Mouse (Mus musculus): ENCODE measurements around the gene Hdac2.

Gene Hdac2

GRCm38 (mm10) chr10:36974086-36974675, at the start of gene Hdac2:
Gene Hdac2, plus strand, starts transcription at chr10:36974544.
- DNase-seq (ENCODE audit: low spot score) = peak; percentile 85

- DNase-seq (ENCODE audit: low spot score) = no peak
These were observed 46.1 kb upstream of the Hdac2 start for GRCm38 (mm10) chr10:36928212-36928611.

- no peak for DNase-seq (ENCODE audit: low spot score)
These were observed 38.5 kb upstream of the Hdac2 start for GRCm38 (mm10) chr10:36935863-36936262.

DNA sequence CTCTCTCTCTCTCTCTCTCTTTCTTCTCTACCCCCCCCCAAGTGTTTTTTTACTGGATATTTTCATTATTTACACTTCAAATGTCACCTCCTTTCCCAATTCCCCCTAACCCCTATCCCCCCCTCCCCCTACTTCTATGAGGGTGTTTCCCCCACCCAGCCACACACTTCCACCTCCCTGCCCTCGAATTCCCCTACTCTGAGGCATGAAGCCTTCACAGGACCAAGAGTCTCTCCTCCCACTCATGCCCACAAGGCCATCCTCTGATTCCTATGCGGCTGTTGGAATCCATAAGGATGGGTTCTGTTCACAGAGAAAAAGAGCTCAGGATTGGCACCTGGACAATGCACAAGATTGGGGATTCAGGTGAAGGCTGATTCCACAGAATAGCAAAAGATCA, 38.1 kb upstream of the Hdac2 start:
- no peak for DNase-seq (ENCODE audit: low spot score)

DNA sequence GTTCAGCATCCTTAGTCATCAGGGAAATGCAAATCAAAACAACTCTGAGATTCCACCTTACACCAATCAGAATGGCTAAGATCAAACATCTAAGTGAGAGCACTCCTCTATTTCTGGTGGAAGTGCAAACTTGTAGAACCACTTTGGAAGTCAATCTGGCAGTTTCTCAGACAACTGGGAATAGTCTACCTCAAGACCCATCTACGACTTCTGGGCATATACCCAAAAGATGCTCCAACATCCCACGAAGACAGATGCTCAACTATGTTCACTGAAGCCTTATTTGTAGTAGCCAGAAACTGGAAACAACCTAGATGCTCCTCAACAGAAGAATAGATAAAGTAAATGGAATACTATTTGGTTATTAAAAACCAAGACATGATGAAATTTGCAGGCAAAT, 22.6 kb upstream of the Hdac2 start:
- DNase-seq (ENCODE audit: low spot score) = no peak

GRCm38 (mm10) chr10:36952622-36953021, 21.7 kb upstream of the Hdac2 start:
- DNase-seq (ENCODE audit: low spot score) = no peak

DNA sequence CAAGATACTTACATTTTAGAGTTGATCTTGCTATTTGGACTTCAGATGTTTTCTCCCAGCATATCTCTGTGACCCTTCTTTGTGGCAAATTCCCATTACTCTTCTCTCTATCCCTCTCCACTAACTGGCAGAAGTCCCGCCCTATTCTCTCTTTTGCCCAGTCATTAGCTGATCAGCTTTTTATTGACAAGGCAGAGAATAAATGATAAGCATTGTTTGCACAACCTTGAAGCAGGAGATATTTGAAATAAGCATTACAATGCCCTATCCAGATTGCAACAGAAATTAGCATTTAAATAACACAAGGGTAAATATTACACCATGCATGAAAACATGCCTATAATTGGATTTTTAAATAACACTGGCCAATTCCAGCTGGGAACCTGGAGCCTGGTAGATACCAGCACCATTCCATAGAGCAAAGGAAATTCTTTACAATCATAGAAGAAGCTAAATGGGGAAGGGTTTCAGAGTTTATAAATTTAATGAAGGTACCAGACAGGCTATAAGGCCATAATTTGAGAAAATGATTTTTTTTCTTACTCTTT, 14.7 kb upstream of the Hdac2 start:
- no peak for DNase-seq (ENCODE audit: low spot score)

DNA sequence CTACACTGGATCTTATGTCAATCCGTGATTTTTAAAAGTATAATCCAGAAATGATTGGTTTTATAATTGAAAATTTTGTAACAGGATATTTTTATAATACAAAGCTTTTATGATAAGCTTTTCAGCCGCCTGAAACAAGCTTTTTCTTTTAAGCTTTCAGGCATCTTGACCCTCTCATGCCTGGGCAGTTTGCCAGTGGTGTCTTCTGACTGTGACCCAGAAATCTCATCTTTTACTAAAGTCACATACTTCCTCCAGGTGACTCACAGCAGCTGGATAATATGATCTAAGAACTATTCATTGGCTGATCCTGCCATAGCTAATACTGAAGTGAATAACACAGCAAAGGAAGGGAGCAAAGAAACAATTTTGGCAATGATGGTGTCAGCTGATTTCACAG, 9.9 kb upstream of the Hdac2 start:
- DNase-seq (ENCODE audit: low spot score) = no peak

DNA sequence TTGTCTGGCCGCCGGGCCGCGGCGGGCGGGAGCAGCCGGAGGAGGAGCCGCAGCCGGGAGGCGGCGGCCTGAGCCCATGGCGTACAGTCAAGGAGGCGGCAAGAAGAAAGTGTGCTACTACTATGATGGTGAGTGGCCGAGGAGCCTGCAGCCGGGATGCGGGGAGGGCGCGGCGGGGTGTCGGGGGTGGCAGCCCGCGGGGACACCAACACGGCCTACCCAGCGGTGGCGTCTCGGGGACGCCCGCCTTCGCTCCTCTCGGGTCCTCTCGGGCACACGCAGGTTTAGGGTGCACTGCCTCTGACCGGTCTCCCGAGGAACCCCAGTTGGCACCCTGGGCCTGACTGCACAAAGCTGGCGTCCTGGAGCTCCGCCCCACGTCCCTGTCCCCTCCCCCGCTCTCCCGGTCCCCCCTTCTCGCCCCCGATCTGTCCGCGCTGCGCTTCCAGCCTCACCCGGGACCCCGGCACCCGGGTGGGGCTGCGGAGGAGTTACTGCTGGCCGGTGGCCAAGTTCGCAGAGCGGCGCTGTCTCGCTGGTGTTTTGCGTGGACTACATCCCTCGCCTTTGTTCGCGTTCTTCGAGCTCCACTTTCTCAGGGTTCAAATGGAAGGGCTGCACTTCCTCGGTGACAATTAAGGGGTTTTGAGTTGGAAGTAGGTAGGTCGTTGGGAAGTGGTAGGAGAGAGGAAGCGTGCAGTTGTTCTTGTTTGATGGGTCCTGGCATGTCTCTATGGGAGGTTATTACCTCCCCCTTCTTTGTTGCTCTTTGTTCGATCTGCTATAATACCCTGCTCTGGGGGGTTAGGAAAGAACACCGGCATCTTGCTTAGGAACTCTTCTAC, 554 bp downstream of the Hdac2 start:
- DNase-seq (ENCODE audit: low spot score) = peak; percentile 48

GRCm38 (mm10) chr10:36981866-36982265, 7.5 kb downstream of the Hdac2 start:
- DNase-seq (ENCODE audit: low spot score) = no peak

DNA sequence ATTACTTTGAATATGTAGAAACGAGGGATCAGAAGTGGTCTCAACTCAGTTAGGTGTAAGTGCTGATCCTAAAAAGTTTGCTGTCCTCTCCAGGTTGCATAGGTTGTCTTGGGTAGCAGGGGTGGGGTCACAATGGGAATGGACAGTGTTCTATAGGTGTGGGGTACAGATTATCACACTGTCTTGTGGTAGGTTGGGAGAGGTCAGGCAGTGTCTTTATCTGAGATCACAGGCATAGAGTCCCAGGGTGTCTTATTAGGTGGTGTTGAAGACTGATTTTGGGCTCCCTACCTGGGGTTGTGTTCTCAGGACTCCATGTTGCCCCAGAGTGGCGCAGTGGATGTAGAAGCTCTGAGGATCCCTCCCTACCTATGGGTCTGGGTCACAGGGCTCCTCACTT, 17.8 kb downstream of the Hdac2 start:
- no peak for DNase-seq (ENCODE audit: low spot score)

- no peak for DNase-seq (ENCODE audit: low spot score)
These were observed 26.5 kb downstream of the Hdac2 start for GRCm38 (mm10) chr10:37000839-37001238.

DNA sequence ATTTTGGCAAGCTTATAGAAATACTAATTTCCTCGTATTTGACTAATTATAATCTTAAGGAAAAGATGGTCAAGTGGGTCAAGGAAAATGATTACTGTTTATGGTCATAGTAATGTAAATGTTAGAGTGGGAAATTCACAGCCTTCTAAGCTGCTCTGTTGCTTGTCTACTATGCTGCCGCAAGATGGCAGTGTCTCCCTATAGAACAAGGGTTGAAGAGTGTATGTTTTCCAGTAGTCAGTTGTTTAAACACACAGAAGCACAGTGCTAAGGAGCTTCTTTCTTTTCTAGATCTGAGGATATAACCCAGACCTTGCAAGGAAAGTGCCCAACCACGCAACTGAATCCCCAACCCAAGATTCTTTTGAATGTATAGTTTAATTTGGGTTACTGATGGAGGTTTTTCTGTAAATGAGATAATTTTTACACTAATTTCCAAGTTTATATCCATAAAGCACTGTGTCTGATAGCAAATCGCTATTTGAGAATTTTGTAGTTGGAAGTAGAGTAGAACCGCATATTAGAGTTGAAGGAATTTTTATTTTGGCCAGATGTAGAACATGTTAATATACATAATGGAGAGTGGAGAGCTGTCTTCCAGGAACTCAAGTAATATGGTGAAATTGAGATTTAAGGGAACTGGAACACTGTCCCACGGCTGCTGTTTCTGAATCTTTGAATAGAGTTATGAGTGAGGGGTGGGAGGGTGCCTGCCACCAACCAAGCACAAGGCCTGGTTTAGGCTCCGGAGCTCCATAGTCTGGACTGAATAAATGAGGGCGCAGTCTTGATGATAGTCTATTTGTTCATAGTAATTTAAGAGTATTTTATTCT, 40.1 kb downstream of the Hdac2 start:
- peak; percentile 70 for DNase-seq (ENCODE audit: low spot score)

DNA sequence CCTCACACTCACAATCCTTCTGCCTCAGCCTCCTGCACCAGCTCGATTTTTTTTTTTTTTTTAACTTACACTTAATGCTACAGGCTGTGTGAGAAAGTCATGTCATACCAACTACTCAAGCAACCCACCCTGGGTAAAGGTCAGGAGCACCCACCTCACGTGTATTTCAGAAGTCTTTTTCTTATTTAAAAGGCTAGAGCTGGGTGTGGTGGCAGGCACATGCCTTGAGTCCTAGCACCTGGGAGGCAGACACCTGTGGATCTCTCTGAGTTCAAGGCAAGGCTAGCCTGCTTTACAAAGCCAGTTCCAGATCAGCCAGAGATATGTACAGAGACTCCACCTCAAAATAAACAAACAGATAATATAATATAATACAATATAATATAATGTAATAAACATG, 41.4 kb downstream of the Hdac2 start:
- no peak for DNase-seq (ENCODE audit: low spot score)

GRCm38 (mm10) chr10:37016200-37016599, 41.9 kb downstream of the Hdac2 start:
- DNase-seq (ENCODE audit: low spot score) = no peak

- no peak for DNase-seq (ENCODE audit: low spot score)
These were observed 50.0 kb downstream of the Hdac2 start for GRCm38 (mm10) chr10:37024301-37024700.

DNA sequence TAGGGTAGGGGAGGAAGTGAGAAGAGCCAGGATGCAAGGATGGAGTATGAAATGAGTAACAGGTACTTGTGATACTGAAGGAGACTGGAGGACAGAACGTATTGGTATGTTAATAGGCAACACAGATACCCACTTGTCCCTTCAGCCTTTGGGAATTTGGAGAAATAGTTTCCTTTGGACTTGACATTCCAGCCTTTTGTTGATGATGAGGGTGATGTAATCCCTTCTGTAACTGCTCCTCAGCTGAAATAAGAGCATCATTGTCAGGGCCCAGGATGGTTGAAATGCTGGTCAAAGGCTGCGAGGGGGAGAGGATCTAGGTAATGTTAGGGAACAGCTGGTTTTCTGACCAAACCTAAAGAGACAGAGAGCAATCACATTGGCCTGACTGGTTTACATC, 54.3 kb downstream of the Hdac2 start:
- no peak for DNase-seq (ENCODE audit: low spot score)

DNA sequence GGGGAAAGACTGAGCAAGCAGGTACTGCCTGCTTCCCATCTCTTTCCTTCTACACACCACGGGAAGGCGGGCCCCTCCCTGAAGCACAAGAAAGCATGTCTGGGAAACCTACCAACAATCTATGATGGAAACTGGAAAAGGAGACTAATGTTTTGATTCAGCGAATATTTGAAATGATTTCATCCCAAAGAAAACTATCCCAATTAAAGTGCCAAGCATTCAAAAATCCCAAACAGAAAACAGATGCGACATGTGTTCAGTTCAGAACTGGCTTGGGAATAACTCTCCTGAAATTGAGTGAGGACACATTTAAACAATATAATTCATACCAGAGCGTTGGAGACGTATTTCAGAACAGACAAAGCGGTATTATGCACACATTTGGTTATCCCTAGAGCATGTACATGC, 60.8 kb downstream of the Hdac2 start:
- peak; percentile 20 for DNase-seq (ENCODE audit: low spot score)

GRCm38 (mm10) chr10:37047661-37048098, 73.3 kb downstream of the Hdac2 start:
- DNase-seq (ENCODE audit: low spot score) = peak; percentile 12

Data from lung, postnatal 25 days (tissue).